ENCODE assay signal across 9 mouse cellular contexts in genomic region chr7:140834968-140835757, GRCm38 (mm10). TPM values are rescaled to one million over a fixed set of nuclear protein-coding genes. Genes with fewer than 3 reads are reported as not detected.
A peak's percentile ranks its signal among the peaks of the same experiment; 100 is the strongest.
DNase-seq lines count a peak whose midpoint lies in the region; ATAC-seq lines count a peak whose summit lies in the region.
"Had no signal": no experiment of that assay in that cellular context is flagged by ENCODE, and none has a peak within 500 bp of the region (broad histone marks: within the 10 kb centered on the region; RNA-seq: fewer than 3 reads in every experiment).

Gene Urah (plus strand): TSS chr7:140835018.

- H3K4me2 ChIP-seq in kidney, embryonic 14.5 days (replicated peaks; ENCODE audit: low read depth, low read length) = no peak within 1 kb of the TSS
- H3K4me2 ChIP-seq: hindbrain, embryonic 12.5 days had no signal

- H3K27me3 ChIP-seq in kidney, embryonic 14.5 days (ENCODE audit: control insufficient read depth, insufficient read depth, low read length) = no peaks in the 10 kb centered on the region; the same call in 1 of the 2 replicates
- H3K27me3 ChIP-seq: hindbrain, embryonic 12.5 days had no signal

- H3K9ac ChIP-seq in kidney, embryonic 14.5 days (ENCODE audit: low read depth, low read length) = no peak within 1 kb of the TSS
- H3K9ac ChIP-seq: hindbrain, embryonic 12.5 days had no signal

- H3K9me3 ChIP-seq in kidney, embryonic 14.5 days (ENCODE audit: control insufficient read depth, low read length) = no peaks in the 10 kb centered on the region
- H3K9me3 ChIP-seq: hindbrain, embryonic 12.5 days had no signal

- intact Hi-C loops in left cerebral cortex, postnatal 4 days (cut with DNase I) = no loop called here

- ATAC-seq in kidney, embryonic 14.5 days (ENCODE audit: low FRiP score, low TSS enrichment) = peak; percentile 14; the same call in 1 of the 2 replicates

- H3K4me1 ChIP-seq in kidney, embryonic 14.5 days (ENCODE audit: control insufficient read depth, insufficient read depth, low read length) = no peaks in the 10 kb centered on the region
- H3K4me1 ChIP-seq: hindbrain, embryonic 12.5 days had no signal

- no peaks in the 10 kb centered on the region for H3K36me3 ChIP-seq in kidney, embryonic 14.5 days (ENCODE audit: control insufficient read depth, insufficient read depth, low read length)
- H3K36me3 ChIP-seq: hindbrain, embryonic 12.5 days had no signal

- H3K4me3 ChIP-seq in kidney, embryonic 14.5 days (ENCODE audit: low read length) = no peak within 1 kb of the TSS
- H3K4me3 ChIP-seq: hindbrain, embryonic 12.5 days had no signal

- peak; percentile 68 for DNase-seq in adrenal gland, postnatal 10 days
- no peak for DNase-seq in adrenal gland, postnatal 4 days (ENCODE audit: low spot score in 2 of 2)
- DNase-seq in ES-CJ7 (ENCODE audit: low read depth, low spot score) = peak; percentile 65
- peak; percentile 45 for DNase-seq in lung, postnatal 10 days
- no peak for DNase-seq in right cerebral cortex, postnatal 25 days
- no peak for DNase-seq in left cerebral cortex, postnatal 4 days
- DNase-seq in right cerebral cortex, adult 18-20 months = no peak

- WGBS in kidney, embryonic 14.5 days = 48% methylated on average over 20 of the region's 20 CpGs

- no peak within 1 kb of the TSS for H3K27ac ChIP-seq in kidney, embryonic 14.5 days (ENCODE audit: low read depth, low read length)
- H3K27ac ChIP-seq: hindbrain, embryonic 12.5 days had no signal

RNA-seq across cellular contexts. Expression of gene Urah, which starts in this region (rescaled TPM):
- total RNA-seq in adrenal gland, postnatal 10 days (2021) = 10 to 100 TPM; 14.7 to 35.6 TPM
- 10 to 100 TPM in 1 of 2 experiments, under 1 TPM in 1; 0.70 to 17.0 TPM for total RNA-seq in adrenal gland, postnatal 4 days (2021)
- 0.85 TPM in 1 of 2 replicates, not detected in the other for polyA plus RNA-seq in kidney, embryonic 14.5 days (2014; fragmentation: Nextera tagmentation; extraction: Ambion mirVana)
- not detected for total RNA-seq in left cerebral cortex, postnatal 4 days (2021)
- polyA plus RNA-seq: hindbrain, embryonic 12.5 days had no signal

Comparison
In these comparisons a context has a peak if more than half of its experiments do, and no peak if none do; other contexts are left out.
1. DNase-seq: peak in adrenal gland, postnatal 10 days (single experiment), ES-CJ7 (single experiment) and lung, postnatal 10 days (single experiment); none in adrenal gland, postnatal 4 days (0 of 2), right cerebral cortex, postnatal 25 days (single experiment), left cerebral cortex, postnatal 4 days (single experiment) and right cerebral cortex, adult 18-20 months (single experiment).
2. Peak in ATAC-seq in kidney, embryonic 14.5 days; RNA of the gene not detected or under 1 TPM.